Mouse (Mus musculus): ENCODE measurements around the gene Parp12. TPM values are rescaled to one million over a fixed set of nuclear protein-coding genes. Genes with fewer than 3 reads are reported as not detected.

The Parp12 gene
- polyA plus RNA-seq, 1 experiment, result 9.4 TPM

GRCm38 (mm10) chr6:39118456-39118881 lies 320 bp upstream of the Parp12 start:
- peak overlapping the region; percentile 93 for H3K27ac ChIP-seq (ENCODE audit: control insufficient read depth, insufficient read depth, low read depth, low read length, poor library complexity)
- H3K4me1 ChIP-seq (ENCODE audit: control insufficient read depth, insufficient read depth, low read length), result peaks cover 1% of the 10 kb centered on the region; the same call in 1 of the 2 replicates
- no peak for TF ChIP-seq POLR2A (IDR thresholded peaks at IDR 0.05; ENCODE audit: borderline replicate concordance, control insufficient read depth, low read depth, low read length)
- TF ChIP-seq CTCF (IDR thresholded peaks at IDR 0.05; ENCODE audit: control insufficient read depth, insufficient read depth, low read length), result no peak
- peak overlapping the region; percentile 91 for H3K4me3 ChIP-seq (replicated peaks; ENCODE audit: control insufficient read depth, low read depth, low read length)
- WGBS, result 5% methylated on average over 49 of the region's 49 CpGs

- TF ChIP-seq POLR2A (IDR thresholded peaks at IDR 0.05; ENCODE audit: borderline replicate concordance, control insufficient read depth, low read depth, low read length), result no peak
- TF ChIP-seq CTCF (IDR thresholded peaks at IDR 0.05; ENCODE audit: control insufficient read depth, insufficient read depth, low read length), result no peak
- 86% methylated on average over 1 of the region's 1 CpGs for WGBS
- Histone ChIP-seq H3K27ac (ENCODE audit: control insufficient read depth, insufficient read depth, low read depth, low read length, poor library complexity) (no peak overlapping the region), H3K4me3 (replicated peaks; ENCODE audit: control insufficient read depth, low read depth, low read length) (no peak overlapping the region), H3K4me1 (ENCODE audit: control insufficient read depth, insufficient read depth, low read length) (peaks cover 1% of the 10 kb centered on the region; the same call in 1 of the 2 replicates)
Observed at GRCm38 (mm10) chr6:39115438-39115837, 2.7 kb downstream of the Parp12 start.

GRCm38 (mm10) chr6:39113141-39113540 lies 5.0 kb downstream of the Parp12 start:
- 92% methylated on average over 3 of the region's 3 CpGs for WGBS
- Histone ChIP-seq H3K4me3 (replicated peaks; ENCODE audit: control insufficient read depth, low read depth, low read length) (no peak overlapping the region), H3K4me1 (ENCODE audit: control insufficient read depth, insufficient read depth, low read length) (peaks cover 1% of the 10 kb centered on the region; the same call in 1 of the 2 replicates), H3K27ac (ENCODE audit: control insufficient read depth, insufficient read depth, low read depth, low read length, poor library complexity) (no peak overlapping the region)
- TF ChIP-seq POLR2A (IDR thresholded peaks at IDR 0.05; ENCODE audit: borderline replicate concordance, control insufficient read depth, low read depth, low read length), result no peak
- no peak for TF ChIP-seq CTCF (IDR thresholded peaks at IDR 0.05; ENCODE audit: control insufficient read depth, insufficient read depth, low read length)

GRCm38 (mm10) chr6:39112701-39113100 lies 5.4 kb downstream of the Parp12 start:
- no peak overlapping the region for H3K27ac ChIP-seq (ENCODE audit: control insufficient read depth, insufficient read depth, low read depth, low read length, poor library complexity)
- TF ChIP-seq CTCF (IDR thresholded peaks at IDR 0.05; ENCODE audit: control insufficient read depth, insufficient read depth, low read length), result no peak
- TF ChIP-seq POLR2A (IDR thresholded peaks at IDR 0.05; ENCODE audit: borderline replicate concordance, control insufficient read depth, low read depth, low read length), result no peak
- 82% methylated on average over 3 of the region's 3 CpGs for WGBS
- H3K4me1 ChIP-seq (ENCODE audit: control insufficient read depth, insufficient read depth, low read length), result peaks cover 1% of the 10 kb centered on the region; the same call in 1 of the 2 replicates
- H3K4me3 ChIP-seq (replicated peaks; ENCODE audit: control insufficient read depth, low read depth, low read length), result no peak overlapping the region

GRCm38 (mm10) chr6:39106812-39107211 lies 11.3 kb downstream of the Parp12 start:
- no peak overlapping the region for H3K4me3 ChIP-seq (replicated peaks; ENCODE audit: control insufficient read depth, low read depth, low read length)
- WGBS, result 87% methylated on average over 2 of the region's 2 CpGs
- H3K4me1 ChIP-seq (ENCODE audit: control insufficient read depth, insufficient read depth, low read length), result no peaks in the 10 kb centered on the region
- no peak overlapping the region for H3K27ac ChIP-seq (ENCODE audit: control insufficient read depth, insufficient read depth, low read depth, low read length, poor library complexity)
- TF ChIP-seq POLR2A (IDR thresholded peaks at IDR 0.05; ENCODE audit: borderline replicate concordance, control insufficient read depth, low read depth, low read length) (no peak), CTCF (IDR thresholded peaks at IDR 0.05; ENCODE audit: control insufficient read depth, insufficient read depth, low read length) (0 out of 2 replicates have a peak, but pooled peaks have one; percentile 25)

- Histone ChIP-seq H3K27ac (ENCODE audit: control insufficient read depth, insufficient read depth, low read depth, low read length, poor library complexity) (no peak overlapping the region), H3K4me1 (ENCODE audit: control insufficient read depth, insufficient read depth, low read length) (no peaks in the 10 kb centered on the region), H3K4me3 (replicated peaks; ENCODE audit: control insufficient read depth, low read depth, low read length) (no peak overlapping the region)
- TF ChIP-seq POLR2A (IDR thresholded peaks at IDR 0.05; ENCODE audit: borderline replicate concordance, control insufficient read depth, low read depth, low read length) (no peak), CTCF (IDR thresholded peaks at IDR 0.05; ENCODE audit: control insufficient read depth, insufficient read depth, low read length) (no peak)
- 82% methylated on average over 4 of the region's 4 CpGs for WGBS
Observed at GRCm38 (mm10) chr6:39104631-39105030, 13.5 kb downstream of the Parp12 start.

- TF ChIP-seq POLR2A (IDR thresholded peaks at IDR 0.05; ENCODE audit: borderline replicate concordance, control insufficient read depth, low read depth, low read length) (no peak), CTCF (IDR thresholded peaks at IDR 0.05; ENCODE audit: control insufficient read depth, insufficient read depth, low read length) (no peak)
- H3K27ac ChIP-seq (ENCODE audit: control insufficient read depth, insufficient read depth, low read depth, low read length, poor library complexity), result no peak overlapping the region
- no peaks in the 10 kb centered on the region for H3K4me1 ChIP-seq (ENCODE audit: control insufficient read depth, insufficient read depth, low read length)
- H3K4me3 ChIP-seq (replicated peaks; ENCODE audit: control insufficient read depth, low read depth, low read length), result no peak overlapping the region
Observed at GRCm38 (mm10) chr6:39076498-39076897, 41.7 kb downstream of the Parp12 start.

GRCm38 (mm10) chr6:39074186-39074585 lies 44.0 kb downstream of the Parp12 start:
- TF ChIP-seq POLR2A (IDR thresholded peaks at IDR 0.05; ENCODE audit: borderline replicate concordance, control insufficient read depth, low read depth, low read length), result no peak
- H3K4me1 ChIP-seq (ENCODE audit: control insufficient read depth, insufficient read depth, low read length), result no peaks in the 10 kb centered on the region

GRCm38 (mm10) chr6:39072664-39073063 lies 45.5 kb downstream of the Parp12 start:
- Histone ChIP-seq H3K4me3 (replicated peaks; ENCODE audit: control insufficient read depth, low read depth, low read length) (no peak overlapping the region), H3K27ac (ENCODE audit: control insufficient read depth, insufficient read depth, low read depth, low read length, poor library complexity) (no peak overlapping the region), H3K4me1 (ENCODE audit: control insufficient read depth, insufficient read depth, low read length) (no peaks in the 10 kb centered on the region)
- 76% methylated on average over 5 of the region's 5 CpGs for WGBS
- TF ChIP-seq CTCF (IDR thresholded peaks at IDR 0.05; ENCODE audit: control insufficient read depth, insufficient read depth, low read length) (no peak), POLR2A (IDR thresholded peaks at IDR 0.05; ENCODE audit: borderline replicate concordance, control insufficient read depth, low read depth, low read length) (no peak)

More at GRCm38 (mm10) chr6:39074186-39074585, 44.0 kb downstream of the Parp12 start:
- Histone ChIP-seq H3K4me3 (replicated peaks; ENCODE audit: control insufficient read depth, low read depth, low read length) (no peak overlapping the region), H3K27ac (ENCODE audit: control insufficient read depth, insufficient read depth, low read depth, low read length, poor library complexity) (no peak overlapping the region)
